Mouse (Mus musculus) forebrain, embryonic 13.5 days (tissue): ENCODE data around the gene Fat4. TPM values are rescaled to one million over a fixed set of nuclear protein-coding genes. Genes with fewer than 3 reads are reported as not detected.

Experiments
- ATAC-seq: fragments of 200-750 bp; cut with Nextera tagmentation; 2 replicates; pipeline ENCODE4 v1.8.0; 2017
- H3K27ac ChIP-seq: fragments of 300-500 bp; sonication (generic); 2 replicates; pipeline ENCODE4 v1.5.1; 2015; ENCODE audit warnings: inconsistent platforms, mild to moderate bottlenecking, moderate library complexity
- H3K27me3 ChIP-seq: fragments of 300-500 bp; sonication (generic); 2 replicates; pipeline ENCODE4 v1.6.1; 2015; ENCODE audit warnings: mild to moderate bottlenecking, inconsistent platforms
- H3K36me3 ChIP-seq: fragments of 300-500 bp; sonication (generic); 2 replicates; pipeline ENCODE4 v1.6.1; 2015; ENCODE audit warnings: mild to moderate bottlenecking, inconsistent platforms; ENCODE audit not compliant: poor library complexity, severe bottlenecking
- H3K4me1 ChIP-seq: fragments of 300-500 bp; sonication (generic); 2 replicates; pipeline ENCODE4 v1.6.1; 2015; ENCODE audit warnings: inconsistent platforms
- H3K4me2 ChIP-seq: fragments of 300-500 bp; sonication (generic); 2 replicates; pipeline ENCODE4 v1.6.1; 2015; ENCODE audit warnings: inconsistent platforms, mild to moderate bottlenecking, moderate library complexity
- H3K4me3 ChIP-seq: fragments of 300-500 bp; sonication (generic); 2 replicates; pipeline ENCODE4 v1.5.1; 2015; ENCODE audit warnings: mild to moderate bottlenecking, inconsistent platforms
- H3K9ac ChIP-seq: fragments of 300-500 bp; sonication (generic); 2 replicates; pipeline ENCODE4 v1.6.1; 2015; ENCODE audit warnings: mild to moderate bottlenecking, inconsistent platforms
- H3K9me3 ChIP-seq: fragments of 300-500 bp; sonication (generic); replicated peaks from 2 replicates; pipeline ENCODE4 v1.6.1; 2016; ENCODE audit warnings: inconsistent platforms
- WGBS: fragments of 180-500 bp; shearing (Covaris S2); methylation state at CpG from one replicate; pipeline ENCODE4 v1.1.7; 2015; 5-methylcytosine and 5-hydroxymethylcytosine counted together
- polyA plus RNA-seq: library from polyadenylated mRNA; unstranded; fragments of >200 nt; fragmentation: Nextera tagmentation; extraction: Ambion mirVana; gene quantifications from 2 replicates; pipeline ENCODE4 v1.2.1, GENCODE M21; 2015

Gene Fat4
- polyA plus RNA-seq, 1 experiment from 2014 or later, result 9.7 TPM

- ATAC-seq, result no peak
- no peaks in the 10 kb centered on the region for H3K9me3 ChIP-seq
- H3K27me3 ChIP-seq, result no peaks in the 10 kb centered on the region
- H3K36me3 ChIP-seq, result peaks cover 2% of the 10 kb centered on the region; the same call in 1 of the 2 replicates
- peak overlapping the region; percentile 98 for H3K4me2 ChIP-seq
- peak overlapping the region; percentile 40 for H3K9ac ChIP-seq
- peaks cover 24% of the 10 kb centered on the region for H3K4me1 ChIP-seq
- peak overlapping the region; percentile 32 for H3K27ac ChIP-seq
- WGBS, result 18% methylated on average over 9 of the region's 9 CpGs
- H3K4me3 ChIP-seq, result peak overlapping the region; percentile 85
Observed at GRCm38 (mm10) chr3:38883676-38884075, 3.1 kb upstream of the Fat4 start.

GRCm38 (mm10) chr3:38884276-38884675 lies 2.5 kb upstream of the Fat4 start:
- Histone ChIP-seq H3K4me3 (peak overlapping the region; percentile 85), H3K27ac (peak overlapping the region; percentile 96), H3K27me3 (no peaks in the 10 kb centered on the region), H3K4me1 (peaks cover 30% of the 10 kb centered on the region), H3K9me3 (no peaks in the 10 kb centered on the region), H3K4me2 (peak overlapping the region; percentile 98), H3K9ac (peak overlapping the region; percentile 40), H3K36me3 (peaks cover 7% of the 10 kb centered on the region; the same call in 1 of the 2 replicates)
- peak; percentile 41 for ATAC-seq
- under 1% methylated on average over 6 of the region's 6 CpGs for WGBS

- peaks cover 14% of the 10 kb centered on the region for H3K36me3 ChIP-seq
- peak overlapping the region; percentile 90 for H3K9ac ChIP-seq
- no peaks in the 10 kb centered on the region for H3K9me3 ChIP-seq
- no peaks in the 10 kb centered on the region for H3K27me3 ChIP-seq
- H3K4me3 ChIP-seq, result peak overlapping the region; percentile 85
- H3K4me1 ChIP-seq, result peaks cover 37% of the 10 kb centered on the region
- H3K4me2 ChIP-seq, result peak overlapping the region; percentile 98
- WGBS, result 0% methylated on average over 24 of the region's 24 CpGs
- ATAC-seq, result peak; percentile 43
- peak overlapping the region; percentile 96 for H3K27ac ChIP-seq
Observed at GRCm38 (mm10) chr3:38884919-38885418, 1.8 kb upstream of the Fat4 start.

- Histone ChIP-seq H3K4me3 (peak overlapping the region; percentile 85), H3K4me2 (peak overlapping the region; percentile 98), H3K9ac (peak overlapping the region; percentile 90), H3K36me3 (peaks cover 20% of the 10 kb centered on the region), H3K27me3 (no peaks in the 10 kb centered on the region), H3K9me3 (no peaks in the 10 kb centered on the region), H3K27ac (peak overlapping the region; percentile 96), H3K4me1 (peaks cover 43% of the 10 kb centered on the region)
- ATAC-seq, result peak; percentile 89
- WGBS, result under 1% methylated on average over 53 of the region's 56 CpGs
Observed at GRCm38 (mm10) chr3:38885481-38886001, 1.2 kb upstream of the Fat4 start.

GRCm38 (mm10) chr3:38886061-38886821 lies 499 bp upstream of the Fat4 start:
- peak overlapping the region; percentile 90 for H3K9ac ChIP-seq
- H3K9me3 ChIP-seq, result no peaks in the 10 kb centered on the region
- peaks cover 27% of the 10 kb centered on the region for H3K36me3 ChIP-seq
- under 1% methylated on average over 60 of the region's 60 CpGs for WGBS
- peak overlapping the region; percentile 98 for H3K4me2 ChIP-seq
- no peaks in the 10 kb centered on the region for H3K27me3 ChIP-seq
- H3K4me3 ChIP-seq, result peak overlapping the region; percentile 85
- peak overlapping the region; percentile 96 for H3K27ac ChIP-seq
- peaks cover 48% of the 10 kb centered on the region for H3K4me1 ChIP-seq
- peak; percentile 42 for ATAC-seq

- no peak for ATAC-seq
- peak overlapping the region; percentile 98 for H3K4me2 ChIP-seq
- H3K27ac ChIP-seq, result no peak overlapping the region; the same call in 1 of the 2 replicates
- peak overlapping the region; percentile 90 for H3K9ac ChIP-seq
- under 1% methylated on average over 47 of the region's 47 CpGs for WGBS
- H3K4me3 ChIP-seq, result peak overlapping the region; percentile 85
- peaks cover 34% of the 10 kb centered on the region for H3K36me3 ChIP-seq
- H3K9me3 ChIP-seq, result no peaks in the 10 kb centered on the region
- no peaks in the 10 kb centered on the region for H3K27me3 ChIP-seq
- H3K4me1 ChIP-seq, result peaks cover 60% of the 10 kb centered on the region
Observed at GRCm38 (mm10) chr3:38887381-38887991, 746 bp downstream of the Fat4 start.

GRCm38 (mm10) chr3:38888111-38888510 lies 1.4 kb downstream of the Fat4 start:
- ATAC-seq, result no peak
- Histone ChIP-seq H3K9me3 (no peaks in the 10 kb centered on the region), H3K9ac (peak overlapping the region; percentile 90), H3K4me2 (peak overlapping the region; percentile 98), H3K27me3 (no peaks in the 10 kb centered on the region), H3K4me1 (peaks cover 67% of the 10 kb centered on the region), H3K36me3 (peaks cover 34% of the 10 kb centered on the region), H3K27ac (no peak overlapping the region; the same call in 1 of the 2 replicates), H3K4me3 (peak overlapping the region; percentile 85)
- WGBS, result 12% methylated on average over 24 of the region's 24 CpGs

GRCm38 (mm10) chr3:38892791-38893224 lies 6.1 kb downstream of the Fat4 start:
- H3K9ac ChIP-seq, result peak overlapping the region; percentile 60
- WGBS, result 14% methylated on average over 6 of the region's 6 CpGs
- H3K27me3 ChIP-seq, result no peaks in the 10 kb centered on the region
- H3K27ac ChIP-seq, result peak overlapping the region; percentile 52
- peak overlapping the region; percentile 39 for H3K4me3 ChIP-seq
- H3K9me3 ChIP-seq, result 0 out of 2 replicates have a peak, but pooled peaks cover 3% of the 10 kb centered on the region
- peaks cover 62% of the 10 kb centered on the region for H3K4me1 ChIP-seq
- ATAC-seq, result peak; percentile 53
- peak overlapping the region; percentile 61 for H3K4me2 ChIP-seq
- H3K36me3 ChIP-seq, result peaks cover 49% of the 10 kb centered on the region

GRCm38 (mm10) chr3:38900839-38901238 lies 14.1 kb downstream of the Fat4 start:
- Histone ChIP-seq H3K27me3 (no peaks in the 10 kb centered on the region), H3K9ac (no peak overlapping the region), H3K9me3 (no peaks in the 10 kb centered on the region), H3K27ac (no peak overlapping the region), H3K4me2 (no peak overlapping the region), H3K36me3 (peaks cover 17% of the 10 kb centered on the region), H3K4me1 (peaks cover 18% of the 10 kb centered on the region), H3K4me3 (no peak overlapping the region)
- no peak for ATAC-seq
- WGBS, result 25% methylated on average over 1 of the region's 1 CpGs

GRCm38 (mm10) chr3:38906832-38907231 lies 20.1 kb downstream of the Fat4 start:
- Histone ChIP-seq H3K9me3 (no peaks in the 10 kb centered on the region), H3K27me3 (no peaks in the 10 kb centered on the region), H3K4me3 (no peak overlapping the region), H3K27ac (no peak overlapping the region), H3K9ac (no peak overlapping the region), H3K4me1 (peaks cover 25% of the 10 kb centered on the region), H3K36me3 (peaks cover 4% of the 10 kb centered on the region; the same call in 1 of the 2 replicates), H3K4me2 (no peak overlapping the region)
- ATAC-seq, result no peak
- WGBS, result 69% methylated on average over 3 of the region's 3 CpGs

- Histone ChIP-seq H3K9ac (peak overlapping the region; percentile 17; the same call in 1 of the 2 replicates), H3K4me2 (peak overlapping the region; percentile 48), H3K4me3 (peak overlapping the region; percentile 13), H3K4me1 (peaks cover 34% of the 10 kb centered on the region), H3K27ac (peak overlapping the region; percentile 46), H3K27me3 (no peaks in the 10 kb centered on the region), H3K36me3 (peaks cover 4% of the 10 kb centered on the region; the same call in 1 of the 2 replicates), H3K9me3 (no peaks in the 10 kb centered on the region)
- ATAC-seq, result no peak; the same call in 1 of the 2 replicates
- WGBS, result 22% methylated on average over 14 of the region's 14 CpGs
Observed at GRCm38 (mm10) chr3:38907676-38908425, 21.1 kb downstream of the Fat4 start.
